Mouse (Mus musculus) E14TG2a.4 (cell line): ENCODE results near the gene Isoc2b.

Source experiments
- CTCF ChIP-seq: conservative IDR thresholded peaks from 2 replicates; pipeline ENCODE4 v1.5.1; 2014; ENCODE audit warnings: low read length
- POU5F1 ChIP-seq: IDR thresholded peaks from 2 replicates; pipeline ENCODE4 v1.6.1; 2014; ENCODE audit warnings: low read length, borderline replicate concordance

DNA sequence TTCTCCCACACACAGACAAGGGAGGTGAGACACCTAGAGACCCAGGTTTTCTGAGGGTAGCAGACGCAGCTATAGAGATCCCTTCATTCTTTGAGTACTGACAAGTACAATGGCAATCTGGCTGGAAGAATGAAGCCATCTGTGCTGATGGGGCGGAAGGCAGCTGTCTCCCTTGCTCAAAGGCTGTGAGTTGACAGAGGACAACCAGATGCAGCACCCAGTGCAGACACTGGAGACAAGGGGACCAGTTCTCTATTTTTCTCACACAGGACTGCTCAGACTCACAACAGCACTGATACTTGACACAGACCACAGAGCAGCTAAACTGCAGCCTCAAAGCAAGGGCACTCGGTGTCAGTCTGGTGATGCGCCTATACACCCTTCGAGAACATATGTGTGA lies 28.0 kb downstream of the Isoc2b start:
- TF ChIP-seq CTCF (no peak), POU5F1 (no peak)
